Mouse (Mus musculus) small intestine, adult 10 weeks (tissue): Measurements from ENCODE around the gene Tdpoz1. TPM values are rescaled to one million over a fixed set of nuclear protein-coding genes. Genes with fewer than 3 reads are reported as not detected.

Experiments
- polyA plus RNA-seq: library from polyadenylated mRNA; stranded (reverse); fragments of 350-450 nt; fragmentation: Illumina TruSeq; extraction: RNeasy Lipid Tissue Mini Kit (QIAGEN cat#74804); gene quantifications from one replicate; pipeline ENCODE4 v1.2.3, GENCODE M21; 2014; ENCODE audit warnings: low replicate concordance

Tdpoz1 gene
- not detected for polyA plus RNA-seq

GRCm38 (mm10) chr3:93676210-93676609 is at the start of gene Tdpoz1:
Tdpoz1 (minus strand) TSS chr3:93676310.

GRCm38 (mm10) chr3:93692970-93693369 is 16.9 kb upstream of the Tdpoz1 start, which contains the start of gene Gm37596:
Gm37596 (minus strand) TSS chr3:93693070.

GRCm38 (mm10) chr3:93652586-93652985 is 23.5 kb downstream of the Tdpoz1 start, which contains the start of gene Tdpoz2:
Tdpoz2 (minus strand) TSS chr3:93652686.

Other genes starting within 250 kb of the Tdpoz1 start
- not detected for gene Tchh, start 234.0 kb downstream of the Tdpoz1 start, polyA plus RNA-seq
- not detected for gene Tchhl1, start 207.6 kb downstream of the Tdpoz1 start, polyA plus RNA-seq
- 70.1 TPM for gene S100a11, start 155.8 kb downstream of the Tdpoz1 start, polyA plus RNA-seq
- 180 TPM for gene S100a10, start 121.2 kb downstream of the Tdpoz1 start, polyA plus RNA-seq
- not detected for gene Tdpoz2, start 23.6 kb downstream of the Tdpoz1 start, polyA plus RNA-seq
- gene Gm37596, start 16.8 kb upstream of the Tdpoz1 start, polyA plus RNA-seq, result not detected
- gene Gm5773, start 96.7 kb upstream of the Tdpoz1 start, polyA plus RNA-seq, result not detected
- not detected for gene Tdpoz4, start 120.1 kb upstream of the Tdpoz1 start, polyA plus RNA-seq
- not detected for gene Tdpoz3, start 149.7 kb upstream of the Tdpoz1 start, polyA plus RNA-seq